Mouse (Mus musculus) 3134 (cell line): ENCODE measurements around the gene Snrpc.

Experiments
- DNase-seq: peaks from one replicate; pipeline ENCODE4 v3.0.0-alpha.2; 2011; ENCODE audit warnings: low spot score; ENCODE audit not compliant: insufficient read length; ENCODE audit errors: extremely low read depth

Gene Snrpc

DNA sequence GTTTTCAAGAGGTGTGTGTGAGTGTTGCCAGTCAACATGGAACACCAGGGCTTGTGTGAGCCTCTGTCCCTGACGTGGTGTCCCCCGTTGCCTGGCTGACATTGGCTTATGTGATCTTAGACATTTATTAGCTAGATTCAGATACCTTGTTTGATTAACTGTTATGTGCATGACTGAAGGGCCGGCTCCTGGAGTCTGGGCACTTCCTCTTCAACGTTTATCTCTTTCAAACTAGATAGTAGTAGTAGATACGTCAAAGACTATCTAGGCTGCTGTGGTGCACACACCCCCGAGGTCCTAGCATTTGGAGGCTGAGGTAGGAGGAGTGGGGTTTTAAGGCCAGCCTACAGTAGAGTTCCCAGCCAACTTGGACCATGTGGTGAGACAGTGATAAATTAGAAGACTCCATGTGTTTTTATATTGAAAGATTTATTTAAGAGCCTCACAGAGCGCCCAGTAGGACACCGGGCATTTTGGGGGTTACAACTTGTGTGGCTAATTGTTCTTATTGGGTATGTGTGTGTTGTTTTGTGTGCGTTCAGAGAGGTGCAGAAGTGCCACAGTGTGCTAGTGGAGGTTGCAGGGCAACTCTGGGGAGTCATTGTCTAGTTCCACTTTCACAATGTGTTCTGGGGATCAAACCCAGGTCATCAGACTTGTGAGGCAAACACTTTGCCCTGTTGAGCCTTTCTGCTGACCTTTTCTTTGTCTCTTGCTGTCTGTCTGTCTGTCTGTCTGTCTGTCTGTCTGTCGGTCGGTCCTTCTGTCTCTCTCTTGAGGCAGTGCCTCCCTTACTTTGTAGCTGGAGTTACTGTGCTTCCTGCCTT, 19.9 kb downstream of the Snrpc start:
- DNase-seq = no peak

DNA sequence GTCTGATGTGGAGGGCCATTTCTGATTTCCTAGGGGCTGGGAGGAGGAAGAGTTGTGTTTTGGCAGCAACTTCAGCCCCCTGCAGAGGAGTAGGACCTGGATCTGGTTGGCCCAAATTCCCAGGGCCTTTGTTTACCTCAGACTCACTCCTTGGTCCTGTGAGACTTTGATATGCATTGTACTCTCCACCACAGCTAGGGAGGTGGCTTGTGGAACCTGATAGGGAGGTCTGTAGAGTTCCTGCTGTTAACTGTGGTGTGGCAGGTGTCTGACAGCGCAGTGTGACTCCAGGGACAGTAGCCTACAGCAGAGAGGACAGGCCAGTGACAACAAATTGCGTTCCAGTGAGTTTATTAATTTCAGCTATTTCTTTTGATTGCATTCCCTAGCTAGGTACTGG, 21.2 kb downstream of the Snrpc start:
- no peak for DNase-seq

DNA sequence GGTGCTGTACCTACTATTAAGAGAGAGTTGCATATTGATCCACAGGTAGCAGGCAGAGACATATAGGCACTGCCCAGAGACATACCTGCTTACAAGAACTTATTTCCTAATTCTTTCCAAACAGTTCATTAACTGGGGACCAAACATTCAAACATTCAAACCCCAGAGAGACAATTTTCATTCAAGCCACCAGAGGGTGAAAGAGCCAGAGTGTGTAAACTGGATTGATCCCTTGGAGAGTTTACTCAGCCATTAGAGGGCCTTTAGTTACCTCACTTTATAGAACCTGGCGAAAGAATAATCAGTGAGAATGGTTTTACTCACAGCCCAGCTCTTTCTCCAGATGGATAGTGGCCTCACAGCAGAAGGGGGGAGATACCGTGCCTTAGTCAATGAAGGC, 27.5 kb downstream of the Snrpc start:
- DNase-seq = no peak

DNA sequence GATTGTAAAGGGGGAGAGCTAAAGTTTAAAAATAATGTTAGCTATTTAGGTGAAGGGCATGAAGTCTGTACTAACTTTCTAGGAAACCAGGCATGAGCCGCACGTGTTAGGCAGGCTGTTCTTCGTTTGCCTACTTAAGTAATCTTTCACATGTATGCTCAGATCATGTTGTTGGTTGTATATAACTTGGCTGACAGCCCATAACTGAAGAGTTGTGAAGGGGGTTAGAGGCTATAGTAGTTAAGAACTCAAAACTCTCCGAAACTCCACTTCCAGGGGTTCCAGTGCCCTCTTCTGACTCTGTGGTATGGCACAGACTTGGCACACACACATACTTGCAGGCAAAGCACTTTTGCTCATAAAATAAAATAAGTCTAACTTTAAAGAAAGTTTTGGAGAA, 28.8 kb downstream of the Snrpc start:
- no peak for DNase-seq

DNA sequence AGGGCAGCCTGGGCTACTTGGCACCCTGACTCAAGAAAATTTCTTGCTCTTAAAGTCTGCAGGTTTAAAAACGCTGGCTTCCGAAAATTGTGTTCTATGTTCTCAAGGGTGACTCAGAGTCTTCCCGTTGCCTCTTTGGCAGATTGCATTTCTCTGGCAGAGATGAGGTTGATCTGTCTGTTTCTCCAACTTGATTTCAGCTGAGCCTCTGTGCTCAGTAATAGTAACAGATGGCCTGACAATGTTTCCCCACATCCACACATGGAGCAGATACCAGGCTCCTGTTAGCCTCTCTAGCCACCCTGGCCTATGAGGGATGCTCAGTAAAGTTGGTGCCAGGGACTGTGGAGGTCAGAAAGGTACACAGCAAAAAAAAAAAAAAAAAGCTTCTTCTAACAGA, 33.9 kb downstream of the Snrpc start:
- no peak for DNase-seq

DNA sequence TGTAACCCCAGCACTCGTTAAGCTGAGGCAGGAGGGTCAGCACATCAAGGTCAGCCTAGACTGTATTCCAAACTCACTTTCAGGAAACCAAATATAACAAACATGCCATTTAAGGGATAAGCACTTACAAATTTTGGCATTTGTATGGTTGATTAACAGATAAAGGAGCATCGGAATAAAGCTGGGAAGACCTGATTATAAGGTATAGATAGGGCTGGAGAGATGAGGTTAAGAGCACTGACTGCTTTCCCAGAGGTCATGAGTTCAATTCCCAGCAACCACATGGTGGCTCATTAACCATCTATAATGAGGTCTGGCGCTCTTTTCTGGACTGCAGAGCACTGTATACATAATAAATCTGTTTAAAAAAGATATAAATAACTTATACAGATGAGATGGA, 35.6 kb downstream of the Snrpc start:
- no peak for DNase-seq

DNA sequence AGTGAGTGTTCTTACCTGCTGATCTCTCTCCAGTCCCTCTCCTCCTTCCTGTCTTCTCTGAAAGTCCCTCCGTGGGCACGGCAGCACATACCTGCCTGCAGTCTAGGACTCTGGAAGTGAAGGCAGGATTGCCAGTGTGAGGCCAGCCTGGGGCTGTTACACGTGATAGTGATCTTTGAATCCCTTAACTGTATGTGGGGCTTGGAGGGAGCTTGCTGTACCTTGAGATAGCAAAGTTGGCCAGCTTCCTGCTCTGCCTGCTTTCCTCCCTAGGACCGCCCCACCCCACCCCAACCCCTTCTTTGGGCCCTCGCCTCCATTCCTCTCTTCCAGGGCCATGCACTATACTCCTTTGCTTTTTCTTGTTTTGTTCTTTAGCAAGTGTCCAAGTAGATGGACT, 36.6 kb downstream of the Snrpc start:
- DNase-seq = no peak

DNA sequence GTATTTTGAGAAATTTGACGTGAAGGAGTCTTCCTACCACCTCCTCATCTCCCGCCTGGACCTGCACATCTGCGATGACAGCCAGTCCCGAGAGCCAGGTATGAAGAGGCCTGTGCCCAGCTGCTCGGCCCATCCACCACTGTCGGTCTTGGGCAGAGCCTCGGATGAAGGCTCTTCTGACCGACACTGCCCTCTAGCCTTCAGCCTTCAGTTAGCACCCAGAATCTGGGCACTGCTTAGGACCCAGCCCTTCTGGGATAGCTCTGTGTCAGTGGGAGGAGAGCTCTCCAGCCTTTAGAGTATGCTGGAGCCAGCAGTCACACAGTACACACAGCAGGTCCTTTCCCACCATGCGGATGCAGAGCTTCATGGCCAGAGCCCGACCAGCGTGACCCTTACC, 43.6 kb downstream of the Snrpc start:
- DNase-seq = no peak

DNA sequence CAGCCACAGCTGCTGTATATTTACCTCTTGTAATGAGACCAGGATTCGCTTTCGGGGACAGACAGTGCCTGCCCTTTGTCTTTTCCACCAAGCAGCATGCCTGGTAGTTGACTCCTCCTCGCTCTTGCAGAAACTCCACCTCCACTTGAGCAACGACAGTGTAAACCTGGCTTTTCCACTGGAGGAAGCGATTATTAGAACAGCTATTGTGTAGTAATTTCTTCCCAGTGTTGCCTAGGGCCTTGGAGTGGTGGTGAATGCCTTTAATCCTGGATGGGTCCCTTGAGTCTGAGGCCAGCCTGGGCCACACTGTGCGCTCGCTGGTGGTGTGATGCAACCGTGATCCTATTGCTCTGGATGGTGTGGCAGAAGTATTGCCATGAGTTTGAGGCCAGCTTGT, 45.2 kb downstream of the Snrpc start:
- DNase-seq = no peak

DNA sequence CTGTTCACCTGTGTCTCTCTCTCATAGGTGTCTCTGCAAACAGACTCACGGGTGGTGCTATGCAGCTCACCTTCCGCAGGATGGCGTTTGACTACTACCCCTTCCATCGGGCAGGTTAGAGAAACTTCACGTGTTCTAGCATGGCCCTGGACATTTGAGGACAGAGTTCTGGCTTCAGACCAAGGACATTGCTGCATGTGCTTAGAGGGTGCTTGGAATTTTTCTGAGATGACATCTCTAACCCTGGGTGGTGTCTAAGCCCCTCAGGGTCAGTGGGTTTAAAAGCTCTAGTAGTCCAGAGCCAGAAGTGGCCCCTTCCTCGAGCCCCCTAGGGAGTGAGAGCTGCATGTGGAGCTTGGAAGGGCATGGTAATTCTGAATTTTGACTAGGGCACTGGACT, 46.0 kb downstream of the Snrpc start:
- no peak for DNase-seq

DNA sequence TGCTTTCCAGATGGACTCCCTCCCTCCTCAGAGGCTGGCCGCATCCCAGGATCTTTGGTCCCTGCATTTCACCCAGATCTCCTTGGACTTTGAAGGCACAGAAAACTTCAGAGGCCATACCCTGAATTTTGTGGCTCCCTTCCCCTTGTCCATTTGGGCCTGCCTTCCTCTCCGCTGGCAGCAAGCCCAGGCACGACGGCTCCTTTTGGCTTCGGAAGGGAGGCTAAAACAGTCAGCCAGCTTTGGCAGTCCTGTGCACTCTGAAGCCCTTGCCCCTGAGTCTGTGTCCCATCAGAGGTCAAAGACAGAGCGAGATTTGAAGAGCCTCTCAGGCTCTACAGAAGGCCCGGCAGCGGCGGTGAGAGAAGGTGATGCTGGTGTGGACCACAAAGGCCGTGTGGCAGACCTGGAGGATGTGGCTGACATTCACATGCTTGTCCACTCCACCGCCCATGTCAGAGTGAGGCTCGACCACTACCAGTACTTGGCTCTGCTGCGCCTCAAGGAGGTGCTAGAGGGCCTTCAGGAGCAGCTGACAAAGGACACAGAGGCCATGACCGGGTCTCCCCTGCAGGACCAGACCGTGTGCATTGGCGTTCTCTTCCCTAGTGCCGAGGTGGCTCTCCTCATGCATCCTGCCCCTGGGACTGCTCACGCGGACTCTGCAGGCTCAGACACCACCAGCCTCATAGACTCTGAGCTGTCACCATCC, 48.7 kb downstream of the Snrpc start:
- no peak for DNase-seq
